Mouse (Mus musculus) kidney, adult 2 months (tissue): Measurements from ENCODE around the gene Kalrn.

ENCODE experiments used
- CTCF ChIP-seq: fragments of 200-500 bp; conservative IDR thresholded peaks from 2 replicates; pipeline ENCODE4 v1.5.1; 2011; ENCODE audit warnings: low read depth, mild to moderate bottlenecking, control low read depth, low read length, moderate library complexity, mixed read lengths; ENCODE audit not compliant: insufficient read depth, insufficient read length
- POLR2A ChIP-seq: fragments of 200-500 bp; IDR thresholded peaks from one replicate; pipeline ENCODE4 v1.6.1; 2011; ENCODE audit warnings: low read depth, low read length, control low read depth

DNA sequence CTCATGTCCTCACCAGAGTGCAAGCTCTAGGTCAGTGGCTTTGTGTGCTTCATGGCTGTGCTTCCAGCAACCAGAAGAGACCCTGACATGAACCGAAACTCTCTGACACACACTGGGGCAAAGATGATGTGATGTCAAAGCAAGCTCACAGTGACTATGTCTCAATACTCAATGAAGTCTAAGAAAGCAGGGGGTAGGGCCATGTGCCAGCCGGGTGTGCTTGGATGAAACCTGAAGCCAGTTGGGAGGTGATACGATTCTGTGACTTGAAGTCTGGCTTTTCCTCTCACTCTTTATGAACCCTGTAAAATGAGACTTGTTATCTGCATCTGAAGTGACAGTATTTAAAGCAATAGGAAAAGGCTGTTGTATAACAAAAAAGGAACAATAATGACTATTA, 501.2 kb downstream of the Kalrn start:
- TF ChIP-seq POLR2A (no peak), CTCF (no peak)
